Mouse (Mus musculus) forebrain, embryonic 14.5 days (tissue): Measurements from ENCODE around the gene Lzic. TPM values are rescaled to one million over a fixed set of nuclear protein-coding genes. Genes with fewer than 3 reads are reported as not detected.

Experiments used
- ATAC-seq: fragments of 200-750 bp; cut with Nextera tagmentation; 2 replicates; pipeline ENCODE4 v1.8.0; 2017; ENCODE audit warnings: mild to moderate bottlenecking, moderate library complexity
- DNase-seq: peaks from one replicate; pipeline ENCODE4 v3.0.0-alpha.2; 2015; ENCODE audit warnings: low spot score
- H3K27ac ChIP-seq: fragments of 300-500 bp; sonication (generic); 2 replicates; pipeline ENCODE4 v1.5.1; 2014; ENCODE audit warnings: low read depth, mild to moderate bottlenecking, control low read depth, low read length, moderate library complexity
- H3K27me3 ChIP-seq: fragments of 300-500 bp; sonication (generic); replicated peaks from 2 replicates; pipeline ENCODE4 v1.6.1; 2014; ENCODE audit warnings: low read length, control low read depth, mixed read lengths; ENCODE audit not compliant: control insufficient read depth, insufficient read depth
- H3K36me3 ChIP-seq: fragments of 300-500 bp; sonication (generic); 2 replicates; pipeline ENCODE4 v1.6.1; 2014; ENCODE audit warnings: low read length, control low read depth; ENCODE audit not compliant: control insufficient read depth, insufficient read depth
- H3K4me1 ChIP-seq: fragments of 300-500 bp; sonication (generic); 2 replicates; pipeline ENCODE4 v1.6.1; 2014; ENCODE audit warnings: antibody characterized with exemption, low read length, control low read depth; ENCODE audit not compliant: control insufficient read depth, insufficient read depth
- H3K4me2 ChIP-seq: fragments of 300-500 bp; sonication (generic); 2 replicates; pipeline ENCODE4 v1.6.1; 2014; ENCODE audit warnings: mild to moderate bottlenecking, control low read depth, low read length
- H3K4me3 ChIP-seq: fragments of 300-500 bp; sonication (generic); 2 replicates; pipeline ENCODE4 v1.5.1; 2014; ENCODE audit warnings: low read depth, low read length, control low read depth
- H3K9ac ChIP-seq: fragments of 300-500 bp; sonication (generic); 2 replicates; pipeline ENCODE4 v1.6.1; 2014; ENCODE audit warnings: mild to moderate bottlenecking, low read length, control low read depth, moderate library complexity
- H3K9me3 ChIP-seq: fragments of 300-500 bp; sonication (generic); replicated peaks from 2 replicates; pipeline ENCODE4 v1.6.1; 2016; ENCODE audit warnings: low read length, control low read depth, mixed read lengths; ENCODE audit not compliant: control insufficient read depth
- WGBS: fragments of 180-500 bp; shearing (Covaris S2); extraction: QIAGEN DNeasy Blood & Tissue Kit; methylation state at CpG from one replicate; pipeline ENCODE4 v1.1.7; 2014; 5-methylcytosine and 5-hydroxymethylcytosine counted together
- polyA plus RNA-seq: library from polyadenylated mRNA; unstranded; fragments of >200 nt; fragmentation: Nextera tagmentation; extraction: Ambion mirVana; gene quantifications from 2 replicates; pipeline ENCODE4 v1.2.1, GENCODE M21; 2014

Gene Lzic
- polyA plus RNA-seq, 1 experiment from 2014 or later: 62.6 TPM

- H3K27me3 ChIP-seq: no peaks in the 10 kb centered on the region
- 81% methylated on average over 6 of the region's 6 CpGs for WGBS
Measured at GRCm38 (mm10) chr4:149525811-149526210, 40.8 kb downstream of the Lzic start.

GRCm38 (mm10) chr4:149526330-149526729 is 41.3 kb downstream of the Lzic start:
- Histone ChIP-seq H3K36me3 (no peaks in the 10 kb centered on the region), H3K4me1 (peaks cover 10% of the 10 kb centered on the region), H3K4me3 (no peak overlapping the region), H3K9me3 (no peaks in the 10 kb centered on the region), H3K27ac (no peak overlapping the region), H3K9ac (no peak overlapping the region), H3K4me2 (no peak overlapping the region), H3K27me3 (no peaks in the 10 kb centered on the region)
- no peak for DNase-seq
- 21% methylated on average over 7 of the region's 7 CpGs for WGBS
- ATAC-seq: no peak

More at GRCm38 (mm10) chr4:149525811-149526210, 40.8 kb downstream of the Lzic start:
- no peak overlapping the region for H3K4me2 ChIP-seq
- H3K4me3 ChIP-seq: no peak overlapping the region
- H3K36me3 ChIP-seq: no peaks in the 10 kb centered on the region
- no peak for DNase-seq
- H3K4me1 ChIP-seq: peaks cover 10% of the 10 kb centered on the region
- ATAC-seq: no peak
- no peak overlapping the region for H3K27ac ChIP-seq
- H3K9ac ChIP-seq: no peak overlapping the region
- no peaks in the 10 kb centered on the region for H3K9me3 ChIP-seq

GRCm38 (mm10) chr4:149527621-149528354 is 42.8 kb downstream of the Lzic start:
- H3K9ac ChIP-seq: no peak overlapping the region
- no peak overlapping the region for H3K4me2 ChIP-seq
- no peak overlapping the region for H3K4me3 ChIP-seq
- DNase-seq (no peak), ATAC-seq (no peak)
- H3K27ac ChIP-seq: no peak overlapping the region
- H3K4me1 ChIP-seq: peaks cover 10% of the 10 kb centered on the region
- WGBS: 88% methylated on average over 15 of the region's 15 CpGs
- no peaks in the 10 kb centered on the region for H3K36me3 ChIP-seq
- no peaks in the 10 kb centered on the region for H3K27me3 ChIP-seq
- H3K9me3 ChIP-seq: no peaks in the 10 kb centered on the region

GRCm38 (mm10) chr4:149529691-149530090 is 44.7 kb downstream of the Lzic start:
- no peak for DNase-seq
- Histone ChIP-seq H3K9ac (no peak overlapping the region), H3K27ac (no peak overlapping the region), H3K4me3 (no peak overlapping the region), H3K36me3 (no peaks in the 10 kb centered on the region), H3K27me3 (no peaks in the 10 kb centered on the region), H3K9me3 (no peaks in the 10 kb centered on the region), H3K4me1 (peaks cover 7% of the 10 kb centered on the region), H3K4me2 (no peak overlapping the region)
- ATAC-seq: no peak
- 88% methylated on average over 6 of the region's 6 CpGs for WGBS

GRCm38 (mm10) chr4:149539441-149539840 is 54.4 kb downstream of the Lzic start:
- no peak overlapping the region for H3K4me2 ChIP-seq
- H3K27me3 ChIP-seq: no peaks in the 10 kb centered on the region
- ATAC-seq (no peak), DNase-seq (no peak)
- no peak overlapping the region for H3K27ac ChIP-seq
- H3K4me3 ChIP-seq: no peak overlapping the region
- no peaks in the 10 kb centered on the region for H3K9me3 ChIP-seq
- H3K4me1 ChIP-seq: no peaks in the 10 kb centered on the region; the same call in 1 of the 2 replicates
- H3K36me3 ChIP-seq: no peaks in the 10 kb centered on the region
- 79% methylated on average over 8 of the region's 8 CpGs for WGBS
- no peak overlapping the region for H3K9ac ChIP-seq

GRCm38 (mm10) chr4:149541935-149542334 is 56.9 kb downstream of the Lzic start:
- DNase-seq (no peak), ATAC-seq (no peak)
- no peaks in the 10 kb centered on the region for H3K9me3 ChIP-seq
- 51% methylated on average over 5 of the region's 5 CpGs for WGBS
- peaks cover 16% of the 10 kb centered on the region for H3K36me3 ChIP-seq
- H3K4me3 ChIP-seq: no peak overlapping the region
- H3K27ac ChIP-seq: no peak overlapping the region
- H3K4me2 ChIP-seq: no peak overlapping the region
- H3K4me1 ChIP-seq: no peaks in the 10 kb centered on the region
- H3K9ac ChIP-seq: no peak overlapping the region
- H3K27me3 ChIP-seq: no peaks in the 10 kb centered on the region

GRCm38 (mm10) chr4:149542431-149542830 is 57.4 kb downstream of the Lzic start:
- Histone ChIP-seq H3K4me2 (no peak overlapping the region), H3K9me3 (no peaks in the 10 kb centered on the region), H3K27me3 (no peaks in the 10 kb centered on the region), H3K4me1 (no peaks in the 10 kb centered on the region), H3K36me3 (peaks cover 19% of the 10 kb centered on the region), H3K4me3 (no peak overlapping the region), H3K27ac (no peak overlapping the region), H3K9ac (no peak overlapping the region)
- WGBS: 78% methylated on average over 12 of the region's 12 CpGs
- DNase-seq (no peak), ATAC-seq (no peak)

- no peaks in the 10 kb centered on the region for H3K9me3 ChIP-seq
- H3K27me3 ChIP-seq: no peaks in the 10 kb centered on the region
- WGBS: 42% methylated on average over 10 of the region's 10 CpGs
- peak; percentile 91 for DNase-seq
- peaks cover 19% of the 10 kb centered on the region for H3K36me3 ChIP-seq
- no peaks in the 10 kb centered on the region for H3K4me1 ChIP-seq
- ATAC-seq: peak; percentile 28
- H3K27ac ChIP-seq: no peak overlapping the region
- no peak overlapping the region for H3K9ac ChIP-seq
- no peak overlapping the region for H3K4me2 ChIP-seq
- no peak overlapping the region for H3K4me3 ChIP-seq
Measured at GRCm38 (mm10) chr4:149542927-149543553, 58.0 kb downstream of the Lzic start.

GRCm38 (mm10) chr4:149544892-149545291 is 59.9 kb downstream of the Lzic start:
- DNase-seq (no peak), ATAC-seq (no peak)
- Histone ChIP-seq H3K4me1 (no peaks in the 10 kb centered on the region), H3K27ac (no peak overlapping the region), H3K36me3 (peaks cover 23% of the 10 kb centered on the region), H3K9ac (no peak overlapping the region), H3K4me2 (no peak overlapping the region), H3K4me3 (no peak overlapping the region), H3K9me3 (no peaks in the 10 kb centered on the region), H3K27me3 (no peaks in the 10 kb centered on the region)
- WGBS: 90% methylated on average over 8 of the region's 8 CpGs
